Mouse (Mus musculus): ENCODE data around the gene Tmem132d.
"Not testable (repeated sequence)": the region's sequence is repeated elsewhere in the genome, so short reads cannot be mapped to it uniquely, and the experiment has no call there.

Gene Tmem132d

DNA sequence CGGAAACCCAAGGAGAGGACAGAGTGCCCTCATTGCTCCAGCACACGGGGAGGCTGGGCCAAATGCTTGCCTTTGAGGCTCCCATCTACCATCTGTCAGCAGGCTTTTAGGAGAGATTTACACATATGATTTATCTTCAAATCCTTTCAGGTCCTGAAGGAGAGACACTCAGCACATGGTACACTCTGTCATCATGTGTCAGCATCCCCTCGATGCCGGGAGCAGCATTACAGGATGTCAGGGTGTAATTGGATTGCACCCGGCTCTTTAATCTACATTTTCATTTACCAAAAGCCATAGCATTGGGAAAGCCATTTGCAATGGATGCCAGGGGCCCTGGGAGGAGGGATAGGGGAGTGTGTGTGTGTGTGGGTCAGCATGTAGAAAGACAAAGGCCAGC, 651.7 kb downstream of the Tmem132d start:
- DNase-seq (ENCODE audit: low spot score in 2 of 2): no peak

DNA sequence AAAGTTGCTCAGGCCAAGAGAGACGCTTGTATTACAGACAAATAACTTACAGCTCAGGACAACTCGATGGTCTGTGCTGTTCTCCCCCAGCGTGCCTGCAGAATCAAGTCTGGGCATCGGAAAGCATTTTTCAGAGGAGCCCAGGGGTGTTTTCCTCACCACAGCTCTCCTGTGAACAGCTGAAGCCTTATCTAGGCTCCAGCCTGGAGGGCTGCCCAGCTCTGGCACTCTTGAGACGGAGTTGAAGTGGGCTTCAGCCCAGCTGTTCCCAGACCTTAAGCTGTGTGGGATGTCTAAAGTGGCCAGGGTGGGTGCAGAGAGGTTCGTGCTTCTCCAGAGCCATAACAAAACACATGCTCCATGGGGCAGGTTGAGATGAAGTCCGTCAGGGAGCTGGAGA, 657.1 kb downstream of the Tmem132d start:
- DNase-seq (ENCODE audit: low spot score in 2 of 2): no peak

DNA sequence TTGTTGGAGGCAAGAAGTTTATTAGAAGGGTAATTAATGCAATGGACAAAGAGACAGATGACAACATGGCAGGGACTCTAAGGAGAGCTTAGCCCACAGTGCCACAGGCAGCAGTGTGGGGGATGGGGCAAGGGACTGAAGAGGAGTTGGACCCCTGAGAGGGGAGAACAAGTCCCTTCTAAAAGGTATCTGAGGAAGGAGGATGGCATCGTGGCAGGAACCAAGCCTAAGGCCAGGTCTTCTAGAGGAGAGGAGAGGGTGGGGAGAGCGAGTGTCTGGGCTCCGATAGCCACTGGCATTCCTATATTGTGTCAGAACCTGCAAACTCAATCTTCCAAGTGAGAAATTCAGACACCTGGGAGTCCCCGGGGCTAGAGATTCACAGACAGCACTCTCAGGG, 674.3 kb downstream of the Tmem132d start:
- no peak for DNase-seq (ENCODE audit: low spot score in 2 of 2)

DNA sequence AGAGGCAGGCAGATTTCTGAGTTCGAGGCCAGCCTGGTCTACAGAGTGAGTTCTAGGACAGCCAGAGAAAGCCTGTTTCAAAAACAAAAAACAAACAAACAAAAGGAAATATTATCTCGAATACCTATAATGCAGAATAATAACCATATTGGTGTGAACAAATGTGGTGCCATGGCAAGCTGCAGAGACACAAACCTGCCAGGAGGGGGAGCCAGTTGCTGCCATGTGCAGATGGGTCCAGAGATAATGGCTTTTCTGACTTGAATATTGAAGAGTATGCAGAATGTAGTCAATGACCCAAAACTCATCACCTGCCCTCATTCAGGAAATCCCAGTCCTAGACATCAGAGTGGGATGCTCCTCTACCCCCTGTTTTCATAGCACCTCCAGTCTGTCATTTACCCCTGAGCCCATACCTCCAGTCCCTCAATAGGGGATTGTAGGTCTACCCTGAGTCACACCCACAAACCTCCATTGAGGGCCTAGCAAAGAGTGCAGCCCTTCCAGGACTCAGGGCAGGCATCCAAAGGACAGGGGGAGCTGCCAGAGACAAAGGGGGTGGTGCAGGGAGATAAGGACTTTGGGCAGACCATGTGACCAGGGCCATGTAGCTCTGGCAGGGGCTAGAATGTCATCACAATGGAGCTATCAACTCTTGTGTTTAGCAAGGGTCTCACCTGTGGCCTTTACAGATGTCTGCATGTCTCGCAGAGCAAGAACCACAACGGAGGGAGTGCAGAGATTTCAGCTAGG, 676.0 kb downstream of the Tmem132d start:
- DNase-seq (ENCODE audit: low spot score in 2 of 2): no peak

DNA sequence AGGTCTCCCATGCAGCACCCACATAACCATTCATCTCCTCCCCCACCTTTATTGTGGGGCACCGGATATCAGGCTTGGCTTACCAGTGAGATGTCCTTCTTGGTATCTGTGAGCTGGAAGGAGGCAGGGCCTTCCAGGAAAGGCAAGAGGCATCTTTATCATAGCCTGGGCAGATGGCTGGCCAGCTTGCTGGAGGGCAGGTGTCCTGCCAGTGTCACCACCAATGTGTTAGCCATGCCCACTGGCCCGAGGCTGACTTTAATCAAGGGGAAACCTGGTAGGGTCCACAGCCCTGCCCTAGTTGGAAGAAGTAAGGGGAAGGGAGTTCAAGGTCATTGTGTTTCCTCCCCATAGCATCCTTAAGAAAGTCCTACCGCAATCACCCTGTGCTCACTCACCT, 676.9 kb downstream of the Tmem132d start:
- DNase-seq (ENCODE audit: low spot score in 2 of 2): no peak

DNA sequence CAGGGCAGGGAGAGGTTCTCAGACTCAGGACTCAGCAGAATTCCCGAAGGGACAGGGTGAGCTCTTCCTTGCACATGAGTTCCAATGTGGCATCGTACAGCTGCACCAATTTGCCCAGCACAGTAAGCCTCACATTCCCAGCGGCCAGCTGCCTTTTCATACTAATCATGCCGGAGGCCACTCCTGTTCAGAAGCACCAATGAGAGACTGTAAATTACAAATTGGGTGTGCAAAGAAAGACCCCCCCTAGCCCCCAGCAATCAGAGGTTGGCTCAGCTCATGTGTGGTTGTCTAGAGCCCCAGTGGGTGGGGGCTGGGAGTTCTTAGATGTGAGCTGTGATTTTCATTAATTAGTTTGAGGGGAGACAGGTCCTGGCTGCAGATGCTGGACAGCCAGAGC, 677.3 kb downstream of the Tmem132d start:
- no peak for DNase-seq (ENCODE audit: low spot score in 2 of 2)

DNA sequence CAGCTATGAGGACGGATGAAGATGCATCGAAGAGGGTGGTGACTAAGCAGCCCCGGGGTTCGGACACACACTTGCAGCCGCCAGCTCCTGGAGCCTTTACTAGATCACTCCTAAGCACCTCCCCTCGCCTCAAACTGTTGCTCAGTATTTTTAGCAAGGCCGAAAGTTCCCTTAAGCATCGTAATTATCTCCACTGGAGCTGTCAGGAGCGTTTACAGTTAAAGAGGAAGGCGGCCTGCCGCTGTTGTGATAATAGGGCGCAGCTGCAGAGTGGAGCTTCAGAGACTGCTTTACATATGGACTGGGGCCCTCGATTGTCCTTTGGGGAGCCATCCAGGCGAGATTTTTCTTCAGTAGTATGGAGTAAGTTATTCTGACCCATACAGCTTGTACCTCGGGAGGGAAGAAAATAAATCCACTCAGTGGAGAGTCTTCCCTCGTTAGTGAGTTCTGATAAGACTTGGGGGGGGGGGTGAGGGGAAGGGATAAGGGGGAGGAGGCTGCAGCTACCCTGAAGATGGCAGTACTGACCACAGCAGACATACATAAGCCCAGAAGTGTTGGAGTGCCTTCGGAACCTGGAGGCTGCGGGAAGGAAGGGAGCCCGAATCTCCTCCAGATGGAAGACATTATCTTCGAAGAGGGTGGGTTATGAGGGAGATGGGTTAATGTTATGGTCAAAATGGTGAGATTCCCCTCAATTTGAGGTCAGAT, 681.5 kb downstream of the Tmem132d start:
- DNase-seq (ENCODE audit: low spot score in 2 of 2): no peak

DNA sequence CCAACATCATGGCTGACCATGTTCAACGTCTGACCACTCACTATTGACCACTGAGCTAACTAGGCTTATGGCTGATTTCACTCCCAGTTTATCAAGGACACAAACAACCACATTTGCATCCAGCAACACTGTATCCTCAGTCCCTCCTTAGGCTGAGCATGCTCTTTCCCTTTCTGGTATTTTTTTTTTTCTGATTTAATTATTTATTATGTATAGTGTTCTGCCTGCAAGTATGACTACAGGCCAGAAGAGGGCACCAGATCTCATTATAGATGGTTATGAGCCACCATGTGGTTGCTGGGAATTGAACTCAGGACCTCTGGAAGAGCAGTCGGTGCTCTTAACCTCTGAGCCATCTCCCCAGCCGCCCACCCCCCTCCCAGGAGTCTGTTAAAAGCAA, 683.3 kb downstream of the Tmem132d start:
- DNase-seq (ENCODE audit: low spot score in 2 of 2): not testable (repeated sequence)

DNA sequence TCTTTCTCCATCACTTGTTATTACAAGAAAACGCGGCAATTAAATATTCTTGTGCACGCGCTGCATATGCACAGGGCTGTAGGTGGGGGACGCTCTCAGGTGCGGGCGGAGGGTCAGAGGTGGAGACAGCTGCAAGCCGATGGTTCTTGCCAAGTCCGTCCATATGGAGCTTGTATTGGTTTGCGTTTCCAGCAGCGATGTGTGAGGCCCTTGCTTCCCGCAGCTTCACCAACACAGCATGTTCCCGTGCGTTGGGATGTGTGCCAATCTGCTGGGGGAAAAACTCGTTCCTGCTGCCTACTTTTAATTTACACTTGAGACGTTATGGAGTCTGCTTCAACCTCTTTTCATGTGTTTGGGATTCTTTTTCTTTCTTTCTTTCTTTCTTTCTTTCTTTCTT, 691.5 kb downstream of the Tmem132d start:
- DNase-seq (ENCODE audit: low spot score in 2 of 2): no peak

All from heart, adult 9 months (tissue).